Mouse (Mus musculus): ENCODE results near the gene Hivep3. TPM values are rescaled to one million over a fixed set of nuclear protein-coding genes. Genes with fewer than 3 reads are reported as not detected.

Gene Hivep3
- polyA plus RNA-seq, 1 experiment from 2014 or later, result 5.7 TPM

GRCm38 (mm10) chr4:120161166-120161949, 427.8 kb downstream of the Hivep3 start, which contains the start of gene Edn2:
Gene Edn2, plus strand, starts transcription at chr4:120161206.
- Histone ChIP-seq H3K27ac (ENCODE audit: low read depth, low read length) (no peak within 1 kb of the TSS), H3K4me3 (ENCODE audit: low read depth, low read length) (no peak within 1 kb of the TSS), H3K9me3 (ENCODE audit: control insufficient read depth, low read length) (no peaks in the 10 kb centered on the region), H3K36me3 (ENCODE audit: control insufficient read depth, insufficient read depth, low read length) (no peaks in the 10 kb centered on the region), H3K4me1 (ENCODE audit: control insufficient read depth, insufficient read depth, low read length) (no peaks in the 10 kb centered on the region), H3K27me3 (ENCODE audit: control insufficient read depth, insufficient read depth, low read length) (no peaks in the 10 kb centered on the region), H3K9ac (ENCODE audit: low read length) (no peak within 1 kb of the TSS), H3K4me2 (ENCODE audit: low read depth) (no peak within 1 kb of the TSS)
- ATAC-seq (ENCODE audit: insufficient read depth, low FRiP score, low TSS enrichment) (no peak), DNase-seq (ENCODE audit: low spot score) (no peak)
- WGBS, result 42% methylated on average over 29 of the region's 29 CpGs

- whole genome bisulfite sequencing, result 90% methylated on average over 8 of the region's 8 CpGs
- H3K9me3 ChIP-seq (ENCODE audit: control insufficient read depth, low read length), result no peaks in the 10 kb centered on the region
Observed at GRCm38 (mm10) chr4:120162586-120162985, 429.0 kb downstream of the Hivep3 start.

GRCm38 (mm10) chr4:120163242-120163641, 429.7 kb downstream of the Hivep3 start:
- no peak overlapping the region for H3K27ac ChIP-seq (ENCODE audit: low read depth, low read length)
- H3K9me3 ChIP-seq (ENCODE audit: control insufficient read depth, low read length), result no peaks in the 10 kb centered on the region
- no peaks in the 10 kb centered on the region for H3K4me1 ChIP-seq (ENCODE audit: control insufficient read depth, insufficient read depth, low read length)
- H3K4me3 ChIP-seq (ENCODE audit: low read depth, low read length), result no peak overlapping the region
- H3K9ac ChIP-seq (ENCODE audit: low read length), result no peak overlapping the region
- ATAC-seq (ENCODE audit: insufficient read depth, low FRiP score, low TSS enrichment) (no peak), DNase-seq (ENCODE audit: low spot score) (no peak)
- no peaks in the 10 kb centered on the region for H3K27me3 ChIP-seq (ENCODE audit: control insufficient read depth, insufficient read depth, low read length)
- WGBS, result 82% methylated on average over 11 of the region's 11 CpGs
- no peak overlapping the region for H3K4me2 ChIP-seq (ENCODE audit: low read depth)
- H3K36me3 ChIP-seq (ENCODE audit: control insufficient read depth, insufficient read depth, low read length), result no peaks in the 10 kb centered on the region

More at GRCm38 (mm10) chr4:120162586-120162985, 429.0 kb downstream of the Hivep3 start:
- H3K4me3 ChIP-seq (ENCODE audit: low read depth, low read length), result no peak overlapping the region
- H3K4me1 ChIP-seq (ENCODE audit: control insufficient read depth, insufficient read depth, low read length), result no peaks in the 10 kb centered on the region
- DNase-seq (ENCODE audit: low spot score) (no peak), ATAC-seq (ENCODE audit: insufficient read depth, low FRiP score, low TSS enrichment) (no peak)
- H3K36me3 ChIP-seq (ENCODE audit: control insufficient read depth, insufficient read depth, low read length), result no peaks in the 10 kb centered on the region
- H3K4me2 ChIP-seq (ENCODE audit: low read depth), result no peak overlapping the region
- no peak overlapping the region for H3K27ac ChIP-seq (ENCODE audit: low read depth, low read length)
- H3K27me3 ChIP-seq (ENCODE audit: control insufficient read depth, insufficient read depth, low read length), result no peaks in the 10 kb centered on the region
- H3K9ac ChIP-seq (ENCODE audit: low read length), result no peak overlapping the region

GRCm38 (mm10) chr4:120164316-120164715, 430.7 kb downstream of the Hivep3 start:
- WGBS, result 82% methylated on average over 5 of the region's 5 CpGs
- H3K27me3 ChIP-seq (ENCODE audit: control insufficient read depth, insufficient read depth, low read length), result no peaks in the 10 kb centered on the region
- no peak for ATAC-seq (ENCODE audit: insufficient read depth, low FRiP score, low TSS enrichment)

GRCm38 (mm10) chr4:120167778-120168177, 434.2 kb downstream of the Hivep3 start:
- 85% methylated on average over 6 of the region's 6 CpGs for WGBS
- H3K36me3 ChIP-seq (ENCODE audit: control insufficient read depth, insufficient read depth, low read length), result no peaks in the 10 kb centered on the region

More at GRCm38 (mm10) chr4:120164316-120164715, 430.7 kb downstream of the Hivep3 start:
- H3K9me3 ChIP-seq (ENCODE audit: control insufficient read depth, low read length), result no peaks in the 10 kb centered on the region
- no peaks in the 10 kb centered on the region for H3K36me3 ChIP-seq (ENCODE audit: control insufficient read depth, insufficient read depth, low read length)
- no peak for DNase-seq (ENCODE audit: low spot score)
- H3K4me3 ChIP-seq (ENCODE audit: low read depth, low read length), result no peak overlapping the region
- H3K4me1 ChIP-seq (ENCODE audit: control insufficient read depth, insufficient read depth, low read length), result no peaks in the 10 kb centered on the region
- no peak overlapping the region for H3K4me2 ChIP-seq (ENCODE audit: low read depth)
- H3K9ac ChIP-seq (ENCODE audit: low read length), result no peak overlapping the region
- H3K27ac ChIP-seq (ENCODE audit: low read depth, low read length), result no peak overlapping the region

GRCm38 (mm10) chr4:120168346-120168745, 434.8 kb downstream of the Hivep3 start:
- H3K4me1 ChIP-seq (ENCODE audit: control insufficient read depth, insufficient read depth, low read length), result peaks cover 4% of the 10 kb centered on the region; the same call in 1 of the 2 replicates
- ATAC-seq (ENCODE audit: insufficient read depth, low FRiP score, low TSS enrichment) (no peak), DNase-seq (ENCODE audit: low spot score) (no peak)
- no peak overlapping the region for H3K4me3 ChIP-seq (ENCODE audit: low read depth, low read length)
- no peaks in the 10 kb centered on the region for H3K36me3 ChIP-seq (ENCODE audit: control insufficient read depth, insufficient read depth, low read length)
- H3K9ac ChIP-seq (ENCODE audit: low read length), result no peak overlapping the region
- no peaks in the 10 kb centered on the region for H3K9me3 ChIP-seq (ENCODE audit: control insufficient read depth, low read length)
- no peak overlapping the region for H3K27ac ChIP-seq (ENCODE audit: low read depth, low read length)
- H3K4me2 ChIP-seq (ENCODE audit: low read depth), result no peak overlapping the region
- no peaks in the 10 kb centered on the region for H3K27me3 ChIP-seq (ENCODE audit: control insufficient read depth, insufficient read depth, low read length)
- WGBS, result 92% methylated on average over 4 of the region's 4 CpGs

More at GRCm38 (mm10) chr4:120167778-120168177, 434.2 kb downstream of the Hivep3 start:
- peaks cover 4% of the 10 kb centered on the region; the same call in 1 of the 2 replicates for H3K4me1 ChIP-seq (ENCODE audit: control insufficient read depth, insufficient read depth, low read length)
- ATAC-seq (ENCODE audit: insufficient read depth, low FRiP score, low TSS enrichment) (no peak), DNase-seq (ENCODE audit: low spot score) (no peak)
- H3K4me2 ChIP-seq (ENCODE audit: low read depth), result no peak overlapping the region
- no peak overlapping the region for H3K9ac ChIP-seq (ENCODE audit: low read length)
- H3K9me3 ChIP-seq (ENCODE audit: control insufficient read depth, low read length), result no peaks in the 10 kb centered on the region
- no peak overlapping the region for H3K4me3 ChIP-seq (ENCODE audit: low read depth, low read length)
- H3K27ac ChIP-seq (ENCODE audit: low read depth, low read length), result no peak overlapping the region
- no peaks in the 10 kb centered on the region for H3K27me3 ChIP-seq (ENCODE audit: control insufficient read depth, insufficient read depth, low read length)

GRCm38 (mm10) chr4:120170387-120170936, 436.9 kb downstream of the Hivep3 start:
- H3K4me2 ChIP-seq (ENCODE audit: low read depth), result no peak overlapping the region
- ATAC-seq (ENCODE audit: insufficient read depth, low FRiP score, low TSS enrichment) (no peak), DNase-seq (ENCODE audit: low spot score) (no peak)
- H3K9ac ChIP-seq (ENCODE audit: low read length), result no peak overlapping the region
- WGBS, result 46% methylated on average over 9 of the region's 9 CpGs
- H3K36me3 ChIP-seq (ENCODE audit: control insufficient read depth, insufficient read depth, low read length), result no peaks in the 10 kb centered on the region
- no peaks in the 10 kb centered on the region for H3K9me3 ChIP-seq (ENCODE audit: control insufficient read depth, low read length)
- H3K27ac ChIP-seq (ENCODE audit: low read depth, low read length), result no peak overlapping the region
- peaks cover 4% of the 10 kb centered on the region; the same call in 1 of the 2 replicates for H3K4me1 ChIP-seq (ENCODE audit: control insufficient read depth, insufficient read depth, low read length)
- no peaks in the 10 kb centered on the region for H3K27me3 ChIP-seq (ENCODE audit: control insufficient read depth, insufficient read depth, low read length)
- H3K4me3 ChIP-seq (ENCODE audit: low read depth, low read length), result no peak overlapping the region

- DNase-seq (ENCODE audit: low spot score) (no peak), ATAC-seq (ENCODE audit: insufficient read depth, low FRiP score, low TSS enrichment) (no peak)
- Histone ChIP-seq H3K4me1 (ENCODE audit: control insufficient read depth, insufficient read depth, low read length) (peaks cover 4% of the 10 kb centered on the region; the same call in 1 of the 2 replicates), H3K27ac (ENCODE audit: low read depth, low read length) (no peak overlapping the region), H3K4me2 (ENCODE audit: low read depth) (no peak overlapping the region), H3K36me3 (ENCODE audit: control insufficient read depth, insufficient read depth, low read length) (no peaks in the 10 kb centered on the region), H3K27me3 (ENCODE audit: control insufficient read depth, insufficient read depth, low read length) (no peaks in the 10 kb centered on the region), H3K9me3 (ENCODE audit: control insufficient read depth, low read length) (no peaks in the 10 kb centered on the region), H3K9ac (ENCODE audit: low read length) (no peak overlapping the region), H3K4me3 (ENCODE audit: low read depth, low read length) (no peak overlapping the region)
- WGBS, result 25% methylated on average over 7 of the region's 7 CpGs
Observed at GRCm38 (mm10) chr4:120172050-120172684, 438.6 kb downstream of the Hivep3 start.
